Mouse (Mus musculus) ES-Bruce4 (cell line): ENCODE measurements around the gene Fgfbp1. TPM values are rescaled to one million over a fixed set of nuclear protein-coding genes. Genes with fewer than 3 reads are reported as not detected.

Source experiments
- H3K27ac ChIP-seq: 2 replicates; pipeline ENCODE4 v1.5.1; 2012; ENCODE audit warnings: low read length, inconsistent platforms; ENCODE audit not compliant: insufficient read depth
- H3K27me3 ChIP-seq: 2 replicates; pipeline ENCODE4 v1.6.1; 2012; ENCODE audit warnings: mild to moderate bottlenecking, low read length, inconsistent platforms; ENCODE audit not compliant: control insufficient read depth, poor library complexity, insufficient read depth, severe bottlenecking
- H3K36me3 ChIP-seq: 2 replicates; pipeline ENCODE4 v1.6.1; 2012; ENCODE audit warnings: inconsistent platforms, mild to moderate bottlenecking, low read length, moderate library complexity; ENCODE audit not compliant: control insufficient read depth, poor library complexity, insufficient read depth, severe bottlenecking
- H3K4me1 ChIP-seq: one replicate; pipeline ENCODE4 v1.8.1; 2011; ENCODE audit warnings: low read length; ENCODE audit not compliant: control insufficient read depth, insufficient read depth
- H3K4me3 ChIP-seq: 2 replicates; pipeline ENCODE4 v1.5.1; 2011; ENCODE audit warnings: low read depth, mild to moderate bottlenecking, low read length
- H3K9ac ChIP-seq: 2 replicates; pipeline ENCODE4 v1.6.1; 2012; ENCODE audit warnings: low read depth, mild to moderate bottlenecking, inconsistent platforms; ENCODE audit not compliant: poor library complexity, severe bottlenecking
- H3K9me3 ChIP-seq: replicated peaks from 2 replicates; pipeline ENCODE4 v1.6.1; 2012; ENCODE audit warnings: mild to moderate bottlenecking, low read length, inconsistent platforms; ENCODE audit not compliant: control insufficient read depth, poor library complexity, insufficient read depth, severe bottlenecking
- CTCF ChIP-seq: IDR thresholded peaks from one replicate; pipeline ENCODE4 v1.8.1; 2011; ENCODE audit warnings: low read depth, low read length
- EP300 ChIP-seq: IDR thresholded peaks from 2 replicates; pipeline ENCODE4 v1.6.1; 2011; ENCODE audit warnings: low read depth, low read length; ENCODE audit not compliant: insufficient read depth
- POLR2A ChIP-seq: IDR thresholded peaks from one replicate; pipeline ENCODE4 v1.8.1; 2011; ENCODE audit warnings: low read length; ENCODE audit not compliant: insufficient read depth
- polyA plus RNA-seq: library from polyadenylated mRNA; stranded (reverse); fragments of >200 nt; gene quantifications from 2 replicates; pipeline ENCODE4 v1.2.4, GENCODE M21; 2011; ENCODE audit warnings: low read depth; ENCODE audit not compliant: missing spikeins, insufficient read depth, insufficient read length

The Fgfbp1 gene
- polyA plus RNA-seq, 1 experiment = 34.8 TPM

DNA sequence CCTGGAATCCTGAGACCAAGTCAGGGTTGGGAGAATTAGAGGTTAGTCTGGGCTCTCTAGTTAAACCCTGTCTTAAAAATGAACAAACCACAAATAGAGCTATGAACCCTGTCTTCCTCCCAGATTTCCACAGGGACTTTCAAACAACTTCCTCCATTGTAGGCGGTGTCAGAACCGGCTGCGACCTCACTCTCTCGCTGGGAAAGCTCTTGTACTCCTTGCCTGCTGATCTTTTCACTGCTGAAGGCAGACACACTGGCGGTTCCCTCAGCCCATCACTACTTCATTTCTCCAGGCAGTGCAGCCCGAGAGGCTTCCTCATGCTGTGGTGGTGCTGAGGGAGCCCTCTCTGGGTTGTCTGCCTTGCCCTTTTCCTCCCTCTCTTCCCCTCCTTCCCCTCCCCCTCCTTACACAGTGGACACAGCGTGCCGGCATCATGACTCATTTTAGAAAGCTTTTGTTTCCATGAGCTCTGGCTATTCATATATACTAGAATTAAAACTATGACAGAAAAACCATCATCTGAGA is 32.8 kb downstream of the Fgfbp1 start:
- H3K4me3 ChIP-seq = peak overlapping the region; percentile 38
- H3K27ac ChIP-seq = peak overlapping the region; percentile 87
- peak overlapping the region; percentile 60 for H3K9ac ChIP-seq
- TF ChIP-seq CTCF = no peak
- TF ChIP-seq POLR2A = no peak
- TF ChIP-seq EP300 = 0 out of 2 replicates have a peak, but pooled peaks have one; percentile 43
- H3K27me3 ChIP-seq = no peaks in the 10 kb centered on the region
- no peaks in the 10 kb centered on the region for H3K36me3 ChIP-seq
- H3K4me1 ChIP-seq = peaks cover 2% of the 10 kb centered on the region
- H3K9me3 ChIP-seq = no peaks in the 10 kb centered on the region; the same call in 1 of the 2 replicates

DNA sequence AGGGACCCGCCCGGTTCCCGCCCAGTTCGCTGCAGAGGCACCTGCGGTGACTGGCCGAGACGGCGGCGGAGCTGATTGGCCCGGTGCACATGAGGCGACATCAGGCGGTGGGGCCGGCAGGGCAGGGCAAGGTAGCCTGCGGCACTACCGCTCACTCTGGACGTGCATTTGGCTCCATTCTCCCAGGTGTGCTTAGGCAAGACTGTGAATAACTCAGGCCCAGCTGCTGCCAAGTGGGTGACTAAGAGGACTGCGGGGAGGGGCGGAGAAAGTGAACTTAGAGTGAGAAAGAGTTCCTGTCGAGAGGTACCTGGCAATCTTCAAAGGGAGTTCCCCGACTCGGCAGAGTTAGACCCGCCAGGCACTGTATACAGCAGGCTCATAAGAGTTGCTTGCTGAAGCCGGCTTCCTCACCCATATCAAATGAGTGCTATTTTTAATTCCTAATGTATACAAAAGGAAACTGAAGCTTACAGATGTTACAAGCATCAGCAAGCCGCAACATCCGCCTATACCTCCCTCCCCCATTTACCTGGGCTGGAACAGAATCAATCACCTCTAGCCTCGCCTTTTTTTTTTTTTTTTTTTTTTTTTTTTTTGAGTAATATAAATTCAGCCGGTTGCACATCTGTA is 33.4 kb downstream of the Fgfbp1 start:
- Histone ChIP-seq H3K36me3 (no peaks in the 10 kb centered on the region), H3K9ac (peak overlapping the region; percentile 60), H3K4me3 (peak overlapping the region; percentile 47), H3K9me3 (no peaks in the 10 kb centered on the region; the same call in 1 of the 2 replicates), H3K4me1 (peaks cover 1% of the 10 kb centered on the region), H3K27ac (peak overlapping the region; percentile 87), H3K27me3 (no peaks in the 10 kb centered on the region)
- TF ChIP-seq EP300 (peak; percentile 98), CTCF (no peak), POLR2A (peak; percentile 8)

DNA sequence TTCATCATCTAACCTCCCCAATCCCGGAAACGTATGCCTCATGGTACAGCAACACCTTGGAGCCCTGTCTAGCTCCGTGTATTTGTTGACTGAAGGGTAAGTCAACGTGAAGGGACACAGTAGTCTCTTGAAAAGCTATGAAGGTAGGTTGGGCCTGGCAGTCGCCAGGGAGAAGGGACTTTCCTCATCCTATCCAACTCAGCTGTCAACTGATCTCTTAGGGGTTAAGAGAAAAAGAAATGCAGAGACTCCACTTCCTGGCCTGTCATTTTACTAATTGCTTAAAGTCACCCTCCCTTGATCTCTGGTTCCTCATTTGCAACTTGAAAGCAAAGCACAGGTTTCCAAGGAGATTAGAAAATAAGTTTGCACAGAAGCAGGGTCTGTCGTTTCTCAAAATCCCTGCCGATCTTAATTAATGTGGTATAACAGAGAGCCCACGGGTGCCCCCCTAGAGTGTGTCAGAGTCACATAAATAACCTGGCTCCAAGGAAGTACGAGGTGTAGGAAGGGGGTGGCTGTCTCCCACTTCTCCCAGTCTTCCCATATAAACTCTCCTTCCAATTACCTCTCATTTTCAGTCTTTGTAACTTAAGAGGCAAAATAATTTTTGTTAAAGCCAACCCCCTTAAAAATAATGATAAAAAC is 34.1 kb downstream of the Fgfbp1 start:
- H3K4me3 ChIP-seq = no peak overlapping the region

GRCm38 (mm10) chr5:43933269-43933668 is 48.3 kb downstream of the Fgfbp1 start:
- Histone ChIP-seq H3K27me3 (no peaks in the 10 kb centered on the region), H3K4me1 (no peaks in the 10 kb centered on the region), H3K9ac (no peak overlapping the region), H3K27ac (no peak overlapping the region), H3K36me3 (no peaks in the 10 kb centered on the region), H3K4me3 (no peak overlapping the region), H3K9me3 (no peaks in the 10 kb centered on the region)
- TF ChIP-seq CTCF = no peak
- no peak for TF ChIP-seq EP300
- TF ChIP-seq POLR2A = no peak

More for the DNA sequence above, 34.1 kb downstream of the Fgfbp1 start:
- H3K9ac ChIP-seq = peak overlapping the region; percentile 23; the same call in 1 of the 2 replicates
- no peaks in the 10 kb centered on the region for H3K27me3 ChIP-seq
- no peaks in the 10 kb centered on the region for H3K36me3 ChIP-seq
- TF ChIP-seq CTCF (no peak), EP300 (no peak), POLR2A (no peak)
- H3K4me1 ChIP-seq = no peaks in the 10 kb centered on the region
- peak overlapping the region; percentile 80 for H3K27ac ChIP-seq
- H3K9me3 ChIP-seq = no peaks in the 10 kb centered on the region; the same call in 1 of the 2 replicates

Other genes with a start within 250 kb of the Fgfbp1 start
- 2.2 and 6.2 TPM in 2 replicates for gene Bst1, start 162.9 kb downstream of the Fgfbp1 start, polyA plus RNA-seq
- 89.0 and 98.2 TPM in 2 replicates for gene Fbxl5, start 160.1 kb downstream of the Fgfbp1 start, polyA plus RNA-seq
- gene Cd38, start 113.2 kb downstream of the Fgfbp1 start, polyA plus RNA-seq = 4.9 and 6.3 TPM in 2 replicates
- not detected in 2 replicates for gene Gm7879, start 68.6 kb downstream of the Fgfbp1 start, polyA plus RNA-seq
- 33.6 and 44.5 TPM in 2 replicates for gene Prom1, start 120.3 kb upstream of the Fgfbp1 start, polyA plus RNA-seq
- gene Tapt1, start 244.8 kb upstream of the Fgfbp1 start, polyA plus RNA-seq = 22.5 and 28.5 TPM in 2 replicates